Mouse (Mus musculus) T-cell, adult 2 months (primary cell): Measurements from ENCODE around the gene Hbq1b.
"Not testable (repeated sequence)": the region's sequence is repeated elsewhere in the genome, so short reads cannot be mapped to it uniquely, and the experiment has no call there.

Experiments
- DNase-seq: peaks from one replicate; pipeline ENCODE4 v3.0.0; 2022; ENCODE audit warnings: low spot score

Gene Hbq1b

DNA sequence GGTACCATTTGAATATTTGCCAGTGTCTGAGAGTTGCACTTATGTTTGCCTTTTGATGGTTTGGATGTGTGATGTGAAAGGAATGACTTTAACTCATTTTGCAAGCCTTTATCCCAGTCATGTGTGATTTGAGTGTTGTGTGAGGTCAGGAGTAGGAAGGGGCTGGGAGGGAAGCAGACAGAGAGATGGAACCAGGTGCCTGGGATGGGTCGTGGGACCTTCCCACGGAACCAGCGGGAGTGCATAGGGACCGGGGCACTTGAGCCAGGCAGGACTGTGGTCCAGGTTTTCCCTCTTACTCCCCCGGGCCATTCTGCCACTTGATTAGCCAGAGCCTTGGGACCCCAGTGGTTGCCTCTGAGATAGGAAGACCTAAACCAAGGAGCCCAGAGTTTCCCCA lies 18.8 kb upstream of the Hbq1b start:
- DNase-seq, result no peak

DNA sequence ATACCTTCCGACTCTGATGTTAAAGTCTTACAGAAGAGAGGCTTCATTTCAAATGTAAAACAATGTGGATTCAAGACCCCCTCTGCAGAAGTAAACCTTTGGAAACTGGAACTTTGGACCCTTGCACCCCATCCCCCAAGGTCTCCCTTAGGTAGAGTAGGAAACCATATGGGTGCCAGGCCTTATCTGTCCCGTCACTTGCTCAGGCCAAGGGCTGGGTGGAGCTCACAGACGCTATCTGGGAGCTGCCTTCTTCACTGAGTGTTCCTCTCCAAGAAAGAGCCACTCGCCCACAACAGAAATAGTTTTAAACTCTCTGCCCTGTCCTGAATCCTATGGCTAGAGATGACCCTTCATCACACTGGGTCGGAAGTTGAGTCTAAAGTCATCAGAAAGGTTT lies 17.8 kb upstream of the Hbq1b start:
- no peak for DNase-seq

DNA sequence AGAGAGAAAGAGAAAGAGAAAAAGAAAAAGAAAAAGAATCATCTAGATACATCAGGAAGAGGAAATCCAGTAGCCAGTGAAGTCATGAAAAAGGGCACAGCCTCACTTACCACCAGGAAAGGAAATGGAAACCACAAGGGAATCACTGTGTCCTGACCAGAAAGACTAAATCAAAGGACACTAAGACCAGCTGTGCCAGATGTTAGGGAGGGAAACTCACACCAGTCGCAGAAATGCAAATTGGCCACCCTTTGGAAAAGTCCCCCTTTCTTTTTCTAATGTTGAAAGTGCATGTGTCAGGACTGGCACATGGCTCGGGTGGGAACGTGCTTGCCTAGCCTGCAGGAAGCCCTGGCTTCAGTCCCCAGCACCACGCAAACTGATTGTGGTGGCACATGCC lies 15.6 kb upstream of the Hbq1b start:
- peak; percentile 26 for DNase-seq

DNA sequence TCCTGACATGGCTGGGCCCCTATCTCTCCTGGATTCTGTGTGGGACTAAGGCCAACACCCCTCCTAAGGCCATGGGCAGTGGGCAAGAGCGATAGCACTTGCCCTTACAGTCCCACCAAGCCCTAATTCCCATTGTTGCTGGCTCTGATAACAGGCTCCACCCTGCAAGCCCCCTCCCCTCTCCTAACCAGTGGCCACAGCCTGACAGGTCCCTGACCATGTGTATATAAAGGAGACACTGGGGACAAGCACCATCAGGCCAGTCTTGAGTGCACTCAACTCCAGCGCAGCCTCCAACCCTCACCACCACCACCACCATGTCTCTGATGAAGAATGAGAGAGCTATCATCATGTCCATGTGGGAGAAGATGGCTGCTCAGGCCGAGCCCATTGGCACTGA lies 10.4 kb upstream of the Hbq1b start, which contains the start of gene Hba-x:
Gene Hba-x, plus strand, starts transcription at position 54 of the 400 bp plus-strand sequence.
- no peak for DNase-seq

DNA sequence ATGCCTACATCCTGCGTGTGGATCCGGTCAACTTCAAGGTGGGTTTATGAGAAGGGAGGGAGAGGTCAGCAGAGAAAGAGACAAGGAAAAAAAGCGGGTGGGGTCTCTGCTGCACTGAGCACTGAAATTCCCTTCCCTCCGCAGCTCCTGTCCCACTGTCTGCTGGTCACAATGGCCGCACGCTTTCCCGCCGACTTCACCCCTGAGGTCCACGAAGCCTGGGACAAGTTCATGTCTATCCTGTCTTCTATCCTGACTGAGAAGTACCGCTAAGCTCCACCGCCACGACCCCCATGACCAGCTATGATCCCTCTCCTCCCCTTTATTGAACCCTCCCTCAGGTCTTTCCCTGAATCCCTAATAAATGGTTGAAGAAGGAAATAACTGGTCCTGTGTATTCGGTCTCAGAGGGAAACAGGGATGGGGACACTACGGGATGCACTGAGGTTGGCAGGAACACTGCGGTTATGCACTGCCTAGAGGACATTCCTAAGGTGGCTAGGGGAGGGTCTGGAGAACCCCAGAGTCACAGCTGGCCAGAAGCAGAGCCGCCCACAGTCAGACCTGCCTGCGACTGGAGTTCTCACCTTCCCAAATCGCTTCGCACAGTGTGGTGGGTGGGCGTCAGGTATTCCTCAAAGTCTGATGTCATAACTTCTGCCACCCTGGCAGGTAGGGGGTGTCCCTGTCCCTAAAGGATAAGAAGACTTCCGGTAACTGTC lies 8.9 kb upstream of the Hbq1b start:
- no peak for DNase-seq

DNA sequence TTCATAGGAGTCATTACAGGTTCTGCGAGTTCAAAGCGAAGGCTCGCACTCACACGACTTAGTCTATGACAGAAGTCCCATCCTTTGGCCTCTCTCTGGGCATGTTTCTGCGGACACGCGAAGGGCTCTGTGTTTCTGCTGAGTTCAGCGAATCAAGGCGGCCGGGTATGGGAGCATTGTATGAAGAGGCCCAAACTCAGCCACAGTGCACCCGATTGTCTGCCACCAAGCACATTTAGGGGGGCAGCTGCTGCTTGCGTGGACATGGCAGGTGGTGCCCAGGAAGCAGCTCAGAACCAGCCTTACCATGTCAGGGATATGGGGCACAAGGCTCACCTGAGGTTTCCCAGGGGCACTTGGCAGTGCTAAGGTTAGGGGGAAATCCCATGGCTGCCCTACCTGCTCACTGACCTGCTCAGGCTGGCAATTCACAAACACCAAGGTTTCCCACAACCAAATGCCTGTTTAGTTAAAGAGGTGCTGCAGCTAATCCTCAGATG lies 8.3 kb upstream of the Hbq1b start:
- DNase-seq, result no peak

DNA sequence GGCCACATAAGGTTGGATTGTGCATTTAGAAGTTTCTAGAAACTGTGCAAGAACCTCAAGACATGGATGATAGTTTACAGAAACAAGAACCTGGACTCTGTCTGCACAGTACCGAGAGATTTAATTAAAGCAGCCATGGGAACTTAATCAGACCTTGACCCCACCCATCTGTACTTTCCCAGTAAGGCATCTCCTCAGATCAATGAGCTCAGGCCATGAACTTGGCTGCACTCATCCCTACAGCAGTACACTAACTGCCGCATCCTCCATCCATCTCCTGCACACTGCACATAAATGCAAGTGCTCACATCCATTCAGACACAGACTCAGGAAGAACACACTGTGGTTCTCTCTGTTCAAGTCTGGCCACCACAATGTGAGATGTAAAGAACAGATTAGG lies 6.1 kb upstream of the Hbq1b start:
- DNase-seq, result no peak

DNA sequence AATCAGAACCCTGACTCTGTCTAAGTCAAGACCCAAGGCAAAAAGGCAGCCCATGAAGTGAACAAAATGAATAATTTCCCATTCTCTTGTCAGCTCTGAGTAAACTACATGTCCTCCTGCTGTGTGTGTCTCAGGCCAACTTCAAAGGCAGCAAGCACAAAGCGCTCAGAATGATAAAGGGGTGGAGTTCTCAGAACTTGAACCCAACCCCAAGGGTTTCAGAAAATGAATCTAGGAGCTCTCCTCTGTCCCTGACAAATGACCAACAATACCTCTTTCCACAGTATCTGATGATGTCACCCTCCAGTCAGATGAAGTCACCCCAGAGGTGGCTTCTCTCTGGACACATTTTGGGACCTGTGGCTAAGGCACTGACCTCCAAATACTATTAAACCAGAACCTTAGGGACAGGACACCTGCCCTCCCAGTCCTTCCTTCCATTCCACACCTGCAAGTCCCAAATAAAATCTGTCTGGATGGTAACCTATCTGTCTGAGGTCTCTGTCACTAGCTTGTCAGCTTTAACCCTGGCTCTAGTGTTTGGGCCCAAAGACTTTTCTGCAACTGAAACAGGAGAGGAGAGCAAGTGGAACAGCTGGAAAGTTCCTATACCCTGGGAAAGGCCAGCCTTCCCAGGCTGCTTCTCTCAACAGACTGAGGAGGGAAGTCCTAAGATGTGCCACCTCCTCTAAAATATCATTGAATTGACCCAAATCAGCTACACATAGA lies 5.2 kb upstream of the Hbq1b start:
- no peak for DNase-seq

DNA sequence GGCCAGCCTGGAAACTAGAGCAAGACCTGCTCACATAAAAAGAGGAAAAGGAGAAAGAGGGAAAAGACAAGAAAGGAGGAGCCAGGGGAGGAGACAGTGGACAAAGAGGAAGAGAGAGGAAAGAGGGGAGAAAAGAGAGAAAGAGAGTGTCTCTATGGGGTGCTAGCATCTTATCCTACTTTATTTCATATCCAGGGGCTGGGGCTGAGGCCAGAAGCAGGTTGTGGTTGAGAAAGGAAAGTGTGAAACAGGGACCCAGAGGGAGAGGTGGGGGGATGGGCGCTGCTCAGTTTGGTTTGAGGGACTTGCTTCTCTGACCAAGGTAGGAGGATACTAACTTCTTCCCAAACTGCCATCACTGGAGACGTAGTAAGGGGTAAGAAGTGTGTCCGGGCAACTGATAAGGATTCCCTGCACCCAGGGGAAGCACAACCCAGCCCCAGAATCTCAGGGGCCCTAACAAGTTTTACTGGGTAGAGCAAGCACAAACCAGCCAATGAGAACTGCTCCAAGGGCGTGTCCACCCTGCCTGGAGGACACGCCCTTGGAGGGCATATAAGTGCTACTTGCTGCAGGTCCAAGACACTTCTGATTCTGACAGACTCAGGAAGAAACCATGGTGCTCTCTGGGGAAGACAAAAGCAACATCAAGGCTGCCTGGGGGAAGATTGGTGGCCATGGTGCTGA lies 3.5 kb upstream of the Hbq1b start, which contains the start of gene Hba-a1:
Gene Hba-a1, plus strand, starts transcription at position 421 of the 687 bp plus-strand sequence.
- DNase-seq, result not testable (repeated sequence)

DNA sequence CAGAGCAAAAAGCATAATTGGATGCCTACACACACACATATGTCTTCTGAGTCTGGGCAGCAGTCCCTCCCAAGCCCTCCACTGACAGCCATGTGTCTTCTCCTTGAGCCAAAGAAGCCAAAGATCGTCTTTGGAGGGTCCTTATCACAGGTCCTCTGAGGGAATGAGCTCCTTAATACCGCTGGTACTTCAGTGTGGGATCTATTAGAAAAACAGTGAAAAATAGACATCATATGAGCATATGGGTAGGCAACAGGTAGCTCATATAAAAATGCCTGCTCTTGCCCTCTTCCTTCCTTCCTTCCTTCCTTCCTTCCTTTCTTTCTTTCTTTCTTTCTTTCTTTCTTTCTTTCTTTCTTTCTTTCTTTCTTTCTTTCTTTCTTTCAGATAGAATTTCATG lies 2.2 kb upstream of the Hbq1b start:
- not testable (repeated sequence) for DNase-seq

DNA sequence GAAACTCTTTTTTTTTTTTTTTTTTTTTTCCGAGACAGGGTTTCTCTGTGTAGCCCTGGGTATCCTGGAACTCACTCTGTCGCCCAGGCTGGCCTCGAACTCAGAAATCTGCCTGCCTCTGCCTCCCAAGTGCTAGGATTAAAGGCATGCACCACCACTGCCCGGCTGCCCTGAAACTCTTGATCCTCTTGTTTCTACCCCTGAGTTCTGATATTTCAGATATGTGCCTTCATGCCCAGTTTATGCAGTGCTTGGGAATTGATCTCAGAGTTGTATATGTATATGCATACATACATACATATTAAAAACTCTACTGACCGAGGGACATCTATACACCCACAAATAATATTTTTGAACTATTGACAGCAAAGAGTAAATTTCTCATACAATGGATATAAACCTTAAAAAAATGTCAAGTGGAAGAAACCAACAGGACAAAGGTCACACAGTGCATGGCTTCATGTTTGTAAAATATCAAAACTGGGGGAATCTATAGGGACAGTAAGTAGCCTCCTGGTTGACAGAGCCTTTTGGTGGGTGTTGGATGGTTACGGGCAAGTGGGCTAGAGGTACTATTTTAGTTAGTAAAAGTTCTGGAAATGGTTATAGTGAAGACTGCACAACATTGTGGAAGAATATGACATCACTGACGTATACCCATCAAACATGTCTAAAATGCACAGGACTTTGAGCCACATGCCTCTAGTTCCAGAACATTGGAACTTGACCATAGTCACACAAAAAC lies 1.6 kb upstream of the Hbq1b start:
- DNase-seq, result no peak

DNA sequence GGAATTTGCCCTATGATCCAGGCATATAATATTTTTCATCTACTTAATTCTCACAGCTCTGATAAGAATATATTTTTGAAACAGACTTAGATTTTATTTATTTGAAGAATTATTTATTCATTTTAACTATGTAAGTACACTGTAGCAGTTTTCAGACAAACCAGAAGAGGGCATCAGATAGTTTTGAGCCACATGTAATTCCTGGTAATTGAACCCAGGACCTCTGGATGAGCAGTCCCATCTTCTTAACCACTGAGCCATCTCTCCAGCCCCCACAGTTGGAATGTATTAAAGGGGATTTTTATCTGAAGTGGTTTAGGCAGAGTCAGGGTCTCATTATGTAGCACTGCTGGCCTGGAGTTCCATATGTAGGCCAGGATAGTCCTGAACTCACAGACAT lies 878 bp upstream of the Hbq1b start:
- not testable (repeated sequence) for DNase-seq

DNA sequence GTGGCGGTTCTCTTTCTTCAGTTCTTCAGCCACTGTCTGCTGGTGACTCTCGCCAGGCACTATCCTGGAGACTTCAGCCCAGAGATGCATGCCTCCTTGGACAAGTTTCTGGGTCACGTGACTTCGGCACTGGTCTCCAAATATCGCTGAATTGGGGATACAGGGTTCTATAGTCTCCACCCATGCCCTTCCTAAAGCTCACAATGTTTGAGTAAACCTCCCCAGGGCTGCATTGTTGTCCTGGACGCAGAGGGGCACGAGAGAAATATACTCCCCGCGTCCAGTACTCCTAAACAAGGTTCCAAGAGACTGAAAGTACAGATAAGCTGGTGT lies 694 bp downstream of the Hbq1b start:
- no peak for DNase-seq

DNA sequence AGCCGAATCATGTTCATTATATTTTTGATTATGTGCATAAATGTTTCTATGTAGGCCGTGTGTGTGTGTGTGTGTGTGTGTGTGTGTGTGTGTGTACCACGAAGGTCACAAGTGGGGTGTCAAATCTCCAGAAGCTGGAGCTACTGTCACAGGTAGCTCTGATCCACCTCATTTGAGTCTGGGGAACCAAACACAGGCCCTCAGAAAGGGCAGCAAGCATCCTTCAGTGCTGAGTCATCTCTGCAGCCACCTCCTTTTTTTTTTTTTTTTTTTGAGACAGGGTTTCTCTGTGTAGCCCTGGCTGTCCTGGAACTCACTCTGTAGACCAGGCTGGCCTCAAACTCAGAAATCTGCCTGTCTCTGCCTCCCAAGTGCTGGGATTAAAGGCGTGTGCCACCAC lies 6.1 kb downstream of the Hbq1b start:
- not testable (repeated sequence) for DNase-seq

DNA sequence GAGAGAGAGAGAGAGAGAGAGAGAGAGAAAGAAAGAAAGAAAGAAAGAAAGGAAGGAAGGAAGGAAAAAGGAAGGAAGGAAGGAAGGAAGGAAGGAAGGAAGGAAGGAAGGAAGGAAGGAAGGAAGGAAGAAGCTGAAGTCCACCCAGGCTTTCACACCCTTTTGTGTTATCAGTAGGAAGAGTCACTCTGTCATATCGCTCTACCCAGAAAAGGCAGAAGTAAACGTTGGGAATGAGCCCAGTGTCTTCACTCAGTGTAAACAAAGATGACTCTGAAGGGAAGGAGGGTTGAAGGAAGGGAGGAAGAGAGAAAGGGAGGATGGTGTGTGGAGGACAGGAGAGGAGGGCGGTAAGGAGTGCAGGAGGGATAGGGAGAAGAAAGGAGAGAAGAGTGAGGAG lies 6.7 kb downstream of the Hbq1b start:
- not testable (repeated sequence) for DNase-seq

DNA sequence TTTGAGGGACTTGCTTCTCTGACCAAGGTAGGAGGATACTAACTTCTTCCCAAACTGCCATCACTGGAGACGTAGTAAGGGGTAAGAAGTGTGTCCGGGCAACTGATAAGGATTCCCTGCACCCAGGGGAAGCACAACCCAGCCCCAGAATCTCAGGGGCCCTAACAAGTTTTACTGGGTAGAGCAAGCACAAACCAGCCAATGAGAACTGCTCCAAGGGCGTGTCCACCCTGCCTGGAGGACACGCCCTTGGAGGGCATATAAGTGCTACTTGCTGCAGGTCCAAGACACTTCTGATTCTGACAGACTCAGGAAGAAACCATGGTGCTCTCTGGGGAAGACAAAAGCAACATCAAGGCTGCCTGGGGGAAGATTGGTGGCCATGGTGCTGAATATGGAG lies 9.4 kb downstream of the Hbq1b start, which contains the start of gene Hba-a2:
Gene Hba-a2, plus strand, starts transcription at position 287 of the 400 bp plus-strand sequence.
- not testable (repeated sequence) for DNase-seq

DNA sequence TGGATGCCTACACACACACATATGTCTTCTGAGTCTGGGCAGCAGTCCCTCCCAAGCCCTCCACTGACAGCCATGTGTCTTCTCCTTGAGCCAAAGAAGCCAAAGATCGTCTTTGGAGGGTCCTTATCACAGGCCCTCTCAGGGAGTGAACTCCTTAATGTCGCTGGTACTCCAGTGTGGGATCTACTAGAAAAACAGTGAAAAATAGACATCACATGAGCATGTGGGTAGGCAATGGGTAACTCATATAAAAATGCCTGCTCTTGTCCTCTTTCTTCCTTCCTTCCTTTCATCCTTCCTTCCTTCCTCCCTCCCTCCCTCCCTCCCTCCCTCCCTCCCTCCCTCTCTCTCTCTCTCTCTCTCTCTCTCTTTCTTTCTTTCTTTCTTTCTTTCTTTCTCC lies 10.7 kb downstream of the Hbq1b start:
- DNase-seq, result not testable (repeated sequence)

DNA sequence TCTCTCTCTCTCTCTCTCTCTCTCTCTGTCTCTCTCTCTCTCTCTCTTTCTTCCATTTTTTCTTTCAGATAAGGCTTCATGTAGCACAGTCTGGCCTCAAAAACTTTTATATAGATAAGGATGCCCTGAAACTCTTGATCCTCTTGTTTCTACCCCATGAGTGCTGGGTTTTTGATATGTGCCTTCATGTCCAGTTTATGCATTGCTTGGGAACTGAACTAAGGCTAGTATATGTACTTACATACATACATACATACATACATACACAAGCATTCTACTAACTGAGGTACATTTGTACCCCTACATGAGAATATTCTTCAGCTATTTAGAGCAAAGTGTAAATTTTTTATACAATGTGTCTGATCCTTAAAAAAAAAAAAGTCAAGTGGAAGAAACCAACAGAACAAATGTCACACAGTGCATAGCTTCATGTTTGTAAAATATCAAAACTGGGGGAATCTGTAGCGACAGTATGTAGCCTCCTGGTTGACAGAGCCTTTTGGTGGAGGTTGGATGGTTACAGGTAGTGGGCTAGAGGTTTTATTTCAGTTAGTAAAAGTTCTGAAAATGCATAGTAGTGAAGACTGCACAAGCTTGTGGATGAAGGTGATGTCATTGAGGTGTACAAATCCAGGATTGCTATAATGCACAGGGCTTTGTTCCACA lies 11.2 kb downstream of the Hbq1b start:
- no peak for DNase-seq

DNA sequence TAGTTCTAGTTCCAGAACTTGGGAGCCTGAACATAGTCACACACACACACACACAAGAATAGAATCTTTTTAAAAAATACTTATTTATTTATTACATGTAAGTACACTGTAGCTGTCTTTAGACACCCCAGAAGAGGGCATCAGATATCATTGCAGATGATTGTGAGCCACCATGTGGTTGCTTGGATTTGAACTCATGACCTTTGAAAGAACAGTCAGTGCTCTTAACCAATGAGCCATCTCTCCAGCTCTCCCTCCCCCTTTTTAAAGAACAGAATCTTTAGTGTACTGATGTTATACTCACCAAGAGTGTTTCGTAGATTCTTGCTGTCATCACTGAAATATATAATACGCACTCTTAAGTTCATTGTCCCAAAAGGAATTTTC lies 11.8 kb downstream of the Hbq1b start:
- no peak for DNase-seq

DNA sequence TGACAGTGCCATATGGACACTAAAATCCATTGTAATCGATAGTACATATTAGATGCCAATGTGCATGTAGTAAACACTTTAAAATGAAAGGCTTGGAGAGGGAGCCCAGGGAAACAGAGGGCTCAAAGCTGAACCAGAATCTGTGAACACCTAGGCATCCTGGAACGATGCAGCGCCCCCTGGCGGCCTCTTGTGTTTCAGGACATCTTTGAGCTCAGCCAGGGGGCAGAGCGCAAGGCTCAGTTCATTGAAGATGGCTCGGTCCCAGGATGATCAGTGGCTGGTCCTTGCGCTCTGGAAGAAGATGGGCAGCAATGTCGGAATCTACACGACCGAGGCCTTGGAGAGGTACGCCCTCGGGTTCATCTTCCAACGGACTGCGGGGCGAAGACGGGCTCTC lies 13.1 kb downstream of the Hbq1b start, which contains the start of gene Hbq1a:
Gene Hbq1a, plus strand, starts transcription at position 205 of the 400 bp plus-strand sequence.
- DNase-seq, result peak; percentile 23
